Mouse (Mus musculus) kidney, adult 2 months (tissue): Measurements from ENCODE around the gene Bricd5.
A peak's percentile ranks its signal among the peaks of the same experiment; 100 is the strongest.

Experiments
- CTCF ChIP-seq: fragments of 200-500 bp; conservative IDR thresholded peaks from 2 replicates; pipeline ENCODE4 v1.5.1; 2011; ENCODE audit warnings: low read depth, mild to moderate bottlenecking, control low read depth, low read length, moderate library complexity, mixed read lengths; ENCODE audit not compliant: insufficient read depth, insufficient read length
- POLR2A ChIP-seq: fragments of 200-500 bp; IDR thresholded peaks from one replicate; pipeline ENCODE4 v1.6.1; 2011; ENCODE audit warnings: low read depth, low read length, control low read depth

DNA sequence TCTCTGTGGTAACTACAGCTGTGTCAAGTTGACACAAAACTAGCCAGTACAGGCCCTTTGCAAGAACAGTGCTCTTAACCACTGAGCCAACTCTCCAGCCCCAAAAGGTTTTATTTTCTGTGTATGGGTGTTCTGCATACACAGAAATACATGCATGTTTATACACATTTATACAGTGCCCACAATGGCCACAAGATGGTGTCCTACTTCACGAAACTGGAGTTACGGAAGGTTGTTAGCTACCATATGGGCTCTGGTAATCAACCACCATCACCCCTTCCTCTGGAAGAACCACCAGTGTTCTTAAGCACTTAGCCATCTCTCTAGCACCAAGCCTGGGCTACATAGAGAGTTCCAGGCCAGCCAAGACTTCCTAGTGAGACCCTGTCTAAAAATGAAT, 12.1 kb upstream of the Bricd5 start:
- TF ChIP-seq POLR2A (no peak), CTCF (peak; percentile 40)
